Mouse (Mus musculus): ENCODE measurements around the gene Higd2a.

Higd2a gene

DNA sequence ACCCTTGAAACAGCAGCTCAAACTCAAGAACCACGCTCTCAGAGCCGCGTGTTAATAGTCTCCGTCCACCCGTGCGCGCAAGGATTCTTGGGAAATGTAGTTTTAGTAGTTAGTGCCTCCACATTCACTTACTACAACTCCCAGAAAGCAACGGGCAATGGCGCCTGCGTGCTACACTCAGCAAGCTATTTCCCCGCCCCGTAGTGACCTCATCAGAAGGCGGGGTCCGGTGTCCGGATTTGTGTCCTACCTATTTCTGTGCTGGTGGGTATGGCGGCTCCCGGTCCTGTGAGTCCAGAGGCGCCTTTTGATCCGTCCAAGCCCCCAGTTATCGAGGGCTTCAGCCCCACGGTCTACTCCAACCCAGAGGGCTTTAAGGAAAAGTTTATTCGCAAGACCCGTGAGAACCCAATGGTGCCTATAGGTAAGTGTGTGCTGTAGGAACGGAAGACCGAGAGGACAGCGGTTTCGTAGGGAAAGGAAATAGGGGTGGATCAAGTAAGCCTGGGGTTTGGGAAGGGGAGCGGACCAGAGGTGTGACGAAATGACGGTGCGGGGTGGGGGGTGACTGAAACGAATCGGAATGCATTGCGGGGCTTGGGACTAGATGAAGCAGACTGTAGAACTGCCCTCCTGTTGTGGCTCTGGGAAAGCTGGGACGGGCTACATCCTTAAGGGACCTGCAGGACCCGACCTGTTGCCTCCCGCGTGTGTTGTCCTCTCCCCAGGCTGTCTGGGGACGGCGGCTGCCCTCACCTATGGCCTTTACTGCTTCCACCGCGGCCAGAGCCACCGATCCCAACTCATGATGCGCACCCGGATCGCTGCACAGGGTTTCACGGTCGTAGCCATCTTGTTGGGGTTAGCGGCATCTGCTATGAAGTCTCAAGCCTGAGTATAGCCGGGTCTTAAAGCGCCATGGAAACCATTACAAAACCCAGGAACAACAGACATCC is at the start of gene Higd2a, which contains the start of gene Nop16:
TSS of gene Higd2a (plus strand) at position 212 of the 956 bp plus-strand sequence.
TSS of gene Nop16 (minus strand) at position 95 of the 956 bp plus-strand sequence.
- peak; percentile 95 for DNase-seq

DNA sequence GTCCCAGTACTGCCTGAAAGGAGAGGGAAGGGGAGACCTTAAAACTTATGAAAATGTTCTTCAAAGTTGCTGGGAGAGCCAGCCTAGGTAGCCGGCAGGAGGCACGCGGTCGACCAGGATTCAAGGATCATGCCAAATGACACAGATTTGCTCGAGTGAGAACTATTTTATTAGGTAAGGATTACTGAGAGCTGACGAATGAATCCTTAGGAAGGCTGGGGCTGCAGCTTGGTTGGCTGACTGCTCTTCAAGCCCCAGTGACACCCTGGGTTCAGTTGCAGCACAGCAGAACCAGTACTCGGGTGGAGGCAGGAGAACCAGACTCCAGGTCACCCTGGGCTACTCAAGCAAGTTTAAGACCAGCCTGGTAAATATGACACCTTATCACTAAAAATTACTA is 42.0 kb upstream of the Higd2a start:
- no peak for DNase-seq

DNA sequence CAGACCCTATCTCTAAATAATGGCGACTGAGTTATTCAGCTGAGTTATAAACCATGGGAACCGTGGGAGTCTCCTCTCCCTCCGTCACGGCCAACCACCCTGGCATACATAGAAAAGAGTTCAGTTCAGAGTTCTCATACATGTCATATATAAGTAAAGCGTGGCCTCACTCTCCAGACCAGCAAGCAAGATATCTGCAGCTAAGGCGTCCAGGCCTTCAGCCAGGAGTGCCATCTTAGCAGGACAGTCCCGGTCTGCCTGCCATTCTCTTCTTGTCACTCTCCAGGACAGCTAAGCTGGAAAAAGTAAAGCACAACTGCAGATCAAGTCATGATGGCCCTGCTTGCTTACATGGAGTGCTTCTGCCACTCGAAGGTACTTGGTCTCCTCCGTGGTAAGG is 33.8 kb upstream of the Higd2a start:
- DNase-seq = no peak

DNA sequence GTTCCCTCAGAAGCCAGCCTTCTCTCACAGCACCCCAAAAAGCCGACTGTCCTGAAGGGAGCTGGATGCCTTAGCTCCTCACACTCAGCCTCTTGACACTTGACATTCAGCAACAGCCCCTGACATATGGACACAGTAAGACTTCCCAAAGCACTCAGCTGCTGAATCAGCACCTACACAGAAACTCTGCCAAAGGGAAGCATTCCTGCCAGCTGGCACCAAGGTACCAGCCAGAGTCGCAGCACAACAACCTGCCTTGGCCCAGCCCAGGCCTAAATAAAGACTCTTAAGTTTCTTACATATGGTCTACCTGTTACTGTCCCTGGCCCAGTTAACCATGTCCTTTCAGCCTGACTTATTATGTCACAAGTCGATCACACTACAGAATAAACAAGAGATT is 33.2 kb upstream of the Higd2a start:
- peak; percentile 93 for DNase-seq

DNA sequence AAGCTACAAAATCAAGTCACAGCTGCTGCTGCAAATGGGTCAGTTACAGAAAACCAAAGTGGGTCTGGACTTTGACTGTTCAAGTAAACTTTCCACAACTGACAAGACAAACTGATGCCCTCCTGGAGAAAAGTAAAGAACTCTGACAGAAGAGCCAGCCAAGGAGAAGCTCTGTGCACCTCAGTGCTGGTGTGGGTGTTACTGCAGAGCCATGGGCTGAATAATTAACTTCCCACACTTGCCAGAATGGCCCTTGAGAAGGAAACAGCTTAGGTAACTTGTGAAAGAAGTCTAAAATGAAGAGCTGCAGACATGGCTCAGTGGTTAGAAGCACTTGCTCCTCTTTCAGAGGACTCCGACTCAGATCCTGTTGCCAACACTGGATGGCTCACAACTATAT is 32.4 kb upstream of the Higd2a start:
- DNase-seq = no peak

DNA sequence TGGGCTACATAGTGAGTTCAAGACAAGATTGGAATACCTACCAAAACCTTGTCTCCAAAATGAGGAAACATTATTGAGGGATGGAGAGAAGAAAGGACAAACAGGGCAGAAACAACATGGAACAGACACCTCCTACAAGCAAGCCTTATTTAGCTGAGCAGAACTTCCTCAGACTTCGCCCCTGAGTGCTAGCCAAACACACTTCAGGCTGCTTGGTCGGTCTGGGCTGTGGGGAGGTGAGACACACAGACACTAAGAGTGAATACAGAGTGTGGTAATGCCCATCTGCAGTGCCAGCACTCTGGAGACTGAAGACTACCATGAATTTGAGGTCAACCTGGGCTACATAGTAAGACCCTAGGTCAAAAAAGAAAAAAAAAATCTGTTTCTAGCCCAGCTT is 30.4 kb upstream of the Higd2a start:
- no peak for DNase-seq

DNA sequence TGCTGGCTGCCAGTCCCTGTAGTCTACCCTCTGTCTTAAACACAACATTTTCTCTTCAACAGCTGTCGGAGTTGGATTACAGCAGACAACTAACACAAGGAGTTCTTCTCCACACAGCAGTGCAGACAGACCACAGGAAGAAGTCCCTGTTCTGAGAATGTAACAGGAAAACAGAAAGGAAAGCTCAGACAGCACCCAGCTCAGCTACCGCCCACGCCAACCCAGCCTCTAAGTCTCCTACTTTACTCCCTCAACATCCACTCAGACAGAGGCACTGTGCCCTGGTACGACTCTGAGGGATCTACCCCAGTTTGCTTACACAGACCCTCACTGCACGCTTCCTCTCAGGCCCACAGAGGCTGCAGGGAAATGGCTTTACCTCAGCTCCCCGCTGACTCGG is 29.4 kb upstream of the Higd2a start:
- DNase-seq = no peak

DNA sequence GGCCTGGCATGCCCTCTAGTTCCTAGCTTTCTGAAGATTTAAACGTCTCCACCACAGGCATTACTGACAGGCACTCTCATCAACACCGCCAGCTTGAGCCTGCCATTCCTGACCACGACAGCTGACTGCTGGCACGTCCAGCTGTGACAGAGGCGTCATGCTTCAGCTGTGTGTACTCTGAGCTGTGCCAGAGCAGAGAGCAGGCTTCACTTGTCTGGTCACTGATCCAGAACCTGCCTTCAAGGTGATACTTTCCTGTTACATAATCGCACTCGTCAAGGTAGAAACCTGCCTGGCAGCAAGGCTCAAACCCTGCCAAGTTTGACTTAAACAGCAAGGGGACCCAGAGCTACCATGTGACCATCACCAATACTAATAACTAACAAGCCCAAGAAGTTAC is 27.4 kb upstream of the Higd2a start:
- DNase-seq = no peak

DNA sequence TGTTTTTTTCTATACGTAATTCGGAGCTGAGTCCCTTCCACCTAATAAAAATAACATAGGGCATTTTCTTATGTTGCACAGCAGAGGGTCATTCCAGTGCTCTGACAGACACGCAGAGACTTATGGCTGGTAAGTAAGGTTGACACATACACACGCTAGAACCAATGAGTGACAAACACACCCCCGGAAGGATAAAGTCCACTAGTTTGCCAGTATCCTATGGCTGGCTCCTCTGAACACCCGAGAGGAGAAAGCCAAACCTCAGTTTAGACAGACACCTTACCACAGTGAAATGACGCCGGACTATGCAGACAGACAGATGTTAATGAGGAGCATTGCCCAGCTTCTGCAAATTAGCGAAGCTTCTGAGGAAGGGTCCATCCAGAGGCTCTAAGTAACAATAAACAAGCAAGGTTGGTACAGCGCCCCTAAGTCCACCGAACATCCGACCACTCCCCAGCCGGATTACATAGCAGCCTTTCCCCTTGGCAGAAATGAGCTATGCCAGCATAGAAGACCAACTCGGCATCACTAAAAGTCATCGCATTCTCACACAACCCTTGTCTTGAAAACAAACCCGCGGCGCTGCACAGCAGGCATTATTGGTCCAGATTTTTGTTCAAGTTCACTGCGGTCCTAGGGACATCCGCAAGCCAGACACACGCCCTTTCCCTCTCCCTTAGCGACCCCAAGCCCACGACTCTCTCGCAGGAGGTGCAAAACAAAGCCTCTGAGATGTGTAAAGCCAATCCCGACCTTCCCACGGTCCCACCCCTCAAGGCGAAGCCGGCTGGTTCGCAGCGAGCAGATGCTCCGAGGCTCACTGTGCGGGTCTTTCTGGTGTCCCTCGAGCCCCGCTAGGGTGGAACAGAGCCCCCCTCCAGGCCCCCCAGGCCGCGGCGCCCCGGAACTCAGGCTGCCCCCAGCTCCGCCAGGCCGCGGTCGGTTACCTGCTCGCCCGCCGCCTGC is 25.5 kb upstream of the Higd2a start:
- no peak for DNase-seq

DNA sequence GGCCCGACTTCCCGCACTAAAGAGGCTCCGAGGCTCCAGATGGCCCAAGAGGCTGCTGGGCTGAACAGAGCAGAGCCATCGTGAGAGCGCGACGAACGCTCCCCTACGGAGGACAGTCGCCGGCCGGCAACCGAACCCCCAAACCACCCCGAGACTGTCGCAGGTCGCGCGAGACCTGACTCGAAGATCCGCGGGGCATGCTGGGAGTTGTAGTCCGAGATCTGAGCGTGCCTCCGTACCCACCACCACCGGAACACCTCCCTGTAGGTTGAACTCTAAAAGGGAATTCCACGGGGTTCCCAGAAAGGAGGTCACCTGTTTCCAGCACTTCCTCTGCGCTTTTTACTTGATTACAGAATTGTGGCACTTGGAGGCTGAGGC is 24.8 kb upstream of the Higd2a start, which contains the start of gene 4833439L19Rik:
TSS of gene 4833439L19Rik (minus strand) at position 235 of the 381 bp plus-strand sequence.
- peak; percentile 89 for DNase-seq

DNA sequence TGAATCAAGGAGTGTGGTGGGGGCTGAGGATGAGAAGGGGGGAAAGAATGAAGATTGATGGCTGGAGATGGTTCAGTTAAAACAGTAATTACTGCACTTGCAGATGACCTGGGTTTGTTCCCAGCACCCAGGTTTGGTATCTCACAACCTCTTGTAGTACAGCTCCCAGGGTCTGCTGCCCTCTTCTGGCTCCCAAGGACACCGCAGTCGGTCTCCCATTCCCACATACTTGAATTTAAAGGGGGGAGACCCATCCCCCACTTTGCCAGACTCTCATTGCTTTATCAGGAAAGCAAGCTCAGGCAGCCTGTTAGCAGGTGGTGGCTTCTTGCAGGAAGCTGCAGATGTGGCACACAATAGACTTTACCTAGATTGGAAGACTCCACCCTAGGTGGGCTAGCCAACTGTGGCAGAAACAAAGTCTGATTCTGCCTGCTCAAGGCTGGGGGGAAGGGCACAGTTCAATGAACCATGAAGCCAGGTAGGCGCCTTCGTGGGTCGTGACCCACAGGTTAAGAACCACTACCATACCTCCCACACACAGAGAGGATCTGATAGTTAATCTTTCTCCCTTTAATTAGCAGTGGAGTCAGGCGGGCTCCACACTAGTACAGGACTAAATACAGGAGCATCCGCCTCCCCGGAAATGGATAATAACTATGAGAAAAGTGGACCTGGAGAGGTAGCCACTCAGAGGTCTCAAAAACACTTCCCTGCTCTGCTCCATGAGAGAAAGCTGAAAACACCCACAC is 24.2 kb upstream of the Higd2a start:
- peak; percentile 63 for DNase-seq

DNA sequence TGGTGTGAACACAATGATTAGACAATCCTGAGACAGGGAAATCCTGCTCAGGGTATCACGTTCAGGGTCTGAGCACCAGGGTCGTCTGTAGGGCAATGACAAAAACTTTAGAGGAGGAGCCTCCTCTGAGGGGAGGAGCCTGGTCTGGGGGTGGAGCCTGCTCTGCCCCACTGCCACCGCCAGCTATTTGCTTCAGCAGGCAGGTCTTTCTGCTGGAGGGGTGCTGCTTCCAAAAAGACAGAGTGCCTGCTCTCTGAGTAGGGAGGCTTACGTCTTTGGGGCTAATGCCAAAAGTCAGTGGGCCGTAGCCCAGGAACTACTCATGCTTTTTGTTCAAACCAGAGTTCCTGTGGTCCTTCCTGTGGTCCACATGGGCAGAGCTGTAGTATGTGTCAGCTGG is 21.6 kb upstream of the Higd2a start:
- DNase-seq = no peak

DNA sequence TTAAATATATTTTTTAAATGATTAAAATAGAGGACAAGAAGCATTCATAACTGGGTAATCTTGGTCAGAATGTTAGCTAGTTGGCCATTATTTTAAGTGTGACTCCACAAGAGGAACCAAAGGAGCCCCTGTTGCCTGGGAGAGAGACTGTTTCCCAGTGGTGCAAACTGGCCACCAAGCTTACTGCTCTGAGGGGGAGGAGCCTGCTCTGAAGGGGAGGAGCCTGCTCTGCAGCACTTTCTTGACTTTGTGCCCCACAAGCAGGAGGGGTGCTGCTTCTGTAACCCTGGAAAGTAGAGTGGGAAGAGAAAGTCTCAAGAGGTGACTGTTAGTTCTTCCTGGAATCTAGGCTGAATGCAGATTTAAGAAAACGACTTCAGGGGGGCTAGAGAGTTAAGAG is 20.7 kb upstream of the Higd2a start:
- no peak for DNase-seq

DNA sequence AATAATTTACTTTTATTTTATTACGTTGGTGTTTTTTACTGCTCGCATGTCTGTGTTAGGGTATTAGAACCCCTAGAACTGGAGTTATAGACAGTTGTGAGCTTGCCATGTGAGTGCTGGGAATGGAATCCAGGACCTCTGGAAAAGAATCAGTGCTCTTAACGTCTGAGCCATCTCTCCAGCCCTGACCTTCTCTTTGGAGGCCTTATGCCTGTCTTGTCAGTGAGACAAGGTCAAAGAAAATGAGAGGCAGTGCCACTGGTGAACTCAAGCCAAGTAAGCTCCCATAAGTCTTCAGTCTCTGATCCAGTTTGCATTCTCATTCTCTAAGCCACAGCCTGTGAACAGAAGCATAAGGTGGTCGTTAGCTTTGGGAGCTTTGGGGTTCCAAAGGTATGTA is 19.3 kb upstream of the Higd2a start:
- DNase-seq = no peak

DNA sequence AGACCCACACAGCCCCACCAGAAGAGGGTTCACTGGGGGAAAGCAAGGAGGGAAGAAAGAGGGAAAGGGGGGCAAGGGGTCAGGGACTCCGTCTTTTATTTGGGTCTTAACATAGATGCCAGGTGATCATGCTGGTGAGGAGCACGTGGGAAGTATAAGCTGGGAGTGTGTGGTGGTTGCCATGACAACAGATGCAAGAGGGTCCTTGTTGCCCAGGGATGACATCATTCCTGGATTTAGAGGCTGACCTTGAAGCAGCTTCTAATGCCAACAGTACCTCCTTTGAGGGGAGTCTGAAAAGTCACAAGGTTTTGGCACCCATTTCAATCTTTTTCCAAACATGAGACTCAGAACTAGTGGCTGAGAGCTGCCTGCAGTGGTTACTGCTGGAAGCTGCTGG is 18.4 kb upstream of the Higd2a start:
- no peak for DNase-seq

DNA sequence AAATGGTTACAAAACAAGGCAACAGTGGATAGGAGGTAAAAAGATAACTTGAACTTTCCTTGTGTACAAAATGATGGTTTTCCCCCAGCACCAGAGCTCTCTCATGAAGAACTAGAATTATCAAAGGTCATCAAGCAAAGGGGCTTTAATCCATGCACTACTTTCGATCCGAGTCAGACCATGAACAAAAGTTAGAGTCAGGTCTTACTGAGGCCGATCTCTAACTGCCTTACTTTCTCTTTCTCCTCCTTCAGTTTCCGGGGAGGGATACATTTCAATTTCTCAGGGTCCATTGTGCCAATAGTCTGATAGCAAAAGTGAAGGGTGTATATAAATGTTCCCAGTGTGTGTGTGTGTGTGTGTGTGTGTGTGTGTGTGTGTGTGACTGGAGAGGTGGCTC is 17.4 kb upstream of the Higd2a start:
- DNase-seq = no peak

DNA sequence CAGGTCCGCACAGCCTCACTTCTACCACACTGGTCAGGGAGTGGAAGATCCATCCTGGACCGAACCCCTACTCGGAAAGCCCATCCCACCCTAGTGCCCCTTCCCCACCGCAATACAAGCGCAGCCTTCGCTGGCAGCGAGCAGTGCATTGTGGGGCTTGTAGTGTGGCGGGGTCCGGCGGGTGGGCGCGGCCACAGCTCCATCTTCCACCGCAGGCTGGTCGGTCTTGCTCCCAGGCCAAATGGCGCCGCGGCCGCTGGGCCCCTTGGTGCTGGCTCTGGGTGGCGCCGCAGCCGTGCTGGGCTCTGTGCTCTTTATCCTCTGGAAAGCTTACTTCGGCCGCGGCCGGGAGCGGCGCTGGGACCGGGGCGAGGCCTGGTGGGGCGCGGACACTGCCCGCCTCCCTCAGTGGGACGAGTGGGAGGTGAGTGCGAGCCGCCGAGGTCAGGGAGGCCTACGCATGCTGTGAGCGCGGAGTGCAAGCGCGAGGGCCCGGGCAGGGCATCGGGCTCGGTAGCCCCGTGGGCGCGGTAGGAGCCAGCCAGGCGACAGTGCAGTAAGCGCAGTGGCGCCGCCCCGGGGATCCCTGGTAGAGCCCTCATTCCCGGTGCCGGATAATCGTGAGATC is 15.0 kb upstream of the Higd2a start, which contains the start of gene Arl10:
TSS of gene Arl10 (plus strand) at position 162 of the 628 bp plus-strand sequence.
- DNase-seq = peak; percentile 61

DNA sequence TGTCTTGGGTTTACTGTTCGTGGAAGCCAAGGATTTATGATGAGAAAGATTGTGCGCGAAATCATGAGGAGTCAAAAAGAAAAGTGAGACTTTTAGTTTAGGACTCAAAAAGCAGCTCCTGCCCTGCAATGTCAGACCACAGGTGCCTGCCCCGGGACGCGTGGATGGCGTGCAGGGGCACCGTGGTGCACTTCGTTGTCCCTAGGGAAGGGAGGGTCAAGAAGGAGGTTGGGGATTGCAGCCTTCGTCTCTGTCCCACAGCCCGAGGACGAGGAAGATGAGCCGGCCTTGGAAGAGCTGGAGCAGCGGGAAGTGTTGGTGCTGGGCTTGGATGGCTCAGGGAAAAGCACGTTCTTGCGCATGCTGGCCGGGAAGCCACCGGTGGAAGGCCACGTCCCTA is 14.5 kb upstream of the Higd2a start:
- no peak for DNase-seq

DNA sequence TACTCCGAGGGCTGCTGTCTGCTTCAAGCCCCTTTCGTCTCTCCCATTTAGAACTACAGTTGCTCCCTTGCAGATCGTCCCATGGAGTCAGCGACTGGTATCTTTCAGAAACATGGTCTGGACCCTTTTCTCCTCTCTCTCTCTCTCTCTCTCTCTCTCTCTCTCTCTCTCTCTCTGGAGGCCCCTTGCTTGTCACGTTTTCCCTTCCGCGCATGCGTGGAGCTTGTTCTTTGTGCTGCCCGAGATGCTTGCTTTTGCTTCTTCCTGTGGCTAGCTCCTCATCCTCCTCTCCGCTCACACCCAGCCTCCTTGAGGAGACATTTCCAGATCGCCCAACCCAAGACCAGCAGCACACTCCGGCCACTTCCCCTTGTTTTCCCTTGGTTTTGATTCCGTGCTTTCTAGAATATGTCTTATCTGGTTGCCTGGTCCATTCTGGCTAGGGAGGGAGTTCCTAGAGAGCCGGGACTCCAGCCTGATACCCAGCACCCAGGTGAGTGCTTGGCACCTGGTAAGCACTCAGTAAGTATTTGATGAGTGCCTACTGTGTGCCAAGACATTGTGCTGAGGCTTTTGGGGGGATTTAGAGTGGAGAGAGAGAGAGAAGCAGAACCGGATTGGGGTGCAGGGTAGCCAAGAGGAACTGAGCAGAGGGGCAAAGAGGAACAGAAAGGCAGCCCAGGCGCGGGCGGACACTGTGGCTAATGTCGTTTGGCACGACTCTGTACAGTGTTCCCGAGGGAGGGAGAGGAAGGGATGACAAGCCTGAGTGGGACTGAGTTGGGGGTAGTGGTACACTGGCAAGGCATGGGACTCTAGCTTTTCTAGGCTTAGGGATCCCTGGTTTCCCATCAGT is 12.1 kb upstream of the Higd2a start:
- no peak for DNase-seq

DNA sequence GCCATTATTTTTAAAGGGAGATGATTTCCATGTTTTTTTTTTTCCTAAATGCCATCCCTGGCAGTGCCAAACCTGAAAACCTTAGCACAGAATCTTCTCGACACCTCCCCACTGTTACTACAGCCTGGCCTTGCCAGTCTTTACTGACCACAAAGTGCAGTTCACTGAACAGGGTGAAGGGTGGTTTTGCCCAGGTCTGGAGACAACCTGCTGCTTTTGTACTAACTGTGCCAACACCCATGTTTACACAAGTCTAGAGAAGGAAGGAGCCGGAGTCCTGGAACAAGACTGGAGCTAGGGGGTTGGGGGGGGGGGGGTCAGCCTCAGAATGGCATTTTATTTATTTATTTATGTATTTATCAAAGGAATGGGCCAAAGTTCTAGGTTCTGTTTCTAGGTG is 8.6 kb upstream of the Higd2a start:
- no peak for DNase-seq

DNA sequence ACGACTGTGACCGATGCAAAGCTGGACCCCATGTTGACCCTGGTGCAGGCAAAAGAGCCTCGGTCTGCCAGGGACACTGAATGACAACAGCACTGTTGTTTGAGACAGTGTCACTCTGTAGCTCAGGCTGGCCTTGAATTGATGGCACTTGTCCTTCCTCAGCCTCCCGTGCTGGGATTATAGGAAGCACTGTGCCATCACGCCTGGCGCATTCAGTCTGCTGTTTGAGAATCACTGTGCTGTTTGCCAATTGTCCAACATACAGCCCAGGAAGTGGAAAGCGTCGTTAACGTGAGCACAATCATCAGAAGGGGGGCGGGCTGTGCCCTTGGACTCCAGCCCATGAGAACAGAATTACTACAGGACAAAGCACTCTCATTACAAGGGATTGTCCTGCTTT is 7.9 kb upstream of the Higd2a start:
- DNase-seq = no peak
